Mouse (Mus musculus) retina, adult 2 months (tissue): Measurements from ENCODE around the gene Hpca.

ENCODE experiments used
- DNase-seq: peaks from one replicate; pipeline ENCODE4 v3.0.0-alpha.2; 2012; ENCODE audit warnings: low read depth, low spot score

Hpca gene

DNA sequence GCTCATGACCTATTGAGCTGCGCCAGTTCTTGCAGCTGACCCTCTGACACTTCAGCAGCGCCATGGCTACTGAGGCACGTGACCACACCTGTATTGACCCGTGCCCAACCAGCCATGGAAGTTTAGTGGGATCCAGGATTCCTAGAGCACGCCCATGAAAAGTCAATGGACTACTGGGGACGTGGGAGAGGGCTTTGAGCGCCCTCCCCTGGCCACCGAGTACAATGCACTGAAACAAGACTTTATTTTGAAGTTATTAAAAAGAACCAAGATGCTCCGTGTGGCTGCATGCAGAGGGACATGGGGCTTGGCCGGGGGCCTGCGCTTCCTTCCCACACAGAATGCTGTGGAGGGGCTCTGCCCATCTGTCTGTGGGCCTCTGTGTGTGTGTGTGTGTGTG lies 10.5 kb downstream of the Hpca start:
- no peak for DNase-seq

DNA sequence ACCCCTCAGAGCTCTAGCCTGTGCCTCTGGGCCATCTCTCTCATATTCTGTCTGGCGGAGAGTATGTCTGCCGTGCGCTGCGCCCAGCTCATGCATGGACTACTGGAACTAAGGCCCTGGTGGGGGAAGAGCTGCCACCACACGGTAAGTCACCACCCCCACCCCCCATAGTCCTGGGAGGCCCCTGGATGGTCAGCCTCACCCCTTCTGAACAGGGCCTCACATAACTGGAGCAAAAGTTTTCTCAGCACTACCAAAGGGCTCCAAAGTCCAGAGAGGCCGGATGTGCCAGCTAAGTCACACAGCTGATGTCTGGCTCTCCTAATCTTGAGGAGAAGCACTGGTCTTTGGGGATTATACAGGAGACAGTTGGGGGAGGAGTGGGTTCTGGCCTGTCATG lies 11.0 kb downstream of the Hpca start:
- no peak for DNase-seq

DNA sequence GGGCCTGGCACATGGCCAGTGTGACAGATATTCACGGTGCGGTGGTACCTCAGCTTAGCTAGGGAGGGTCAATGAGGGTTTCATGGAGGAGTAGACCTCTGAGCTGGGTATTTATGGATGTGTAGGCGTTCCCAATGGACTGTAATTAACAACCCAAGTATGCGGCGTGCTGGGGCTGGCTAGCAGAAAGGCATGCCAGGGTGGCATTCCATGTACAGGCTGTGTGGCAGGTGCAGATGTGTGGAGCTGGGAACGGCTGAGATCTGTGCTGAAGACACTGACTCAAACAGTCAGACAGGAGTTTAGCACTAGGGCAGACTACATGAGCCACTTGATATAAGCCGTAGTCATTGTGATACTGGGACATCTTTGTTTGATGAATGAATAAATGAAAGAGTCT lies 13.2 kb downstream of the Hpca start:
- DNase-seq = no peak

DNA sequence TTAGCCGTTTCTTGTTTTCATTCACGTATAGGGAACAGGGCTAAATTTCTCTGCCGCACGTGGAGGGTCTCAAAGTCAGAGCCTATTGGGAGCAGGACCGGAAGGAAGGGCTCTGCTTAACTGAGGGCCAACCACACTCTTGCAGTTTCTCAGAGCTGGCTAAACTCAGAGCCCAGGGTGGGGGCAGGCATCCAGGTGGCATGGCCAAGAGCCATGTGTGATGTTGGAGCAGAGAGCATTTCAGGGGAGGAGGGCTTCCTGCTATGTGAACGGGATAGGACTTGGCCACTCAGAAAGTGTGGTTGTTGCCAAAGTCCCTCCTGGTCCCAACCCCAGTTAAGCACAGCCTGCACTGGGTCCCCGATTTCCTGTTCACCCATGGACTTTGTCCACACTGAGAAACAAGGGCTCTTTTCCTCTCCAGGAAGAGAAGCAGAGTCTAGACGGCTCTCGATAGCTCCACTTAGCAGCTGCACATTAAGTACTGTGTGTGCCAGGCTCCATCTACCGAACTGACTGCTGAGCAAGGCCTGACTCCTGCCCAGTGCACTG lies 14.4 kb downstream of the Hpca start:
- DNase-seq = no peak

DNA sequence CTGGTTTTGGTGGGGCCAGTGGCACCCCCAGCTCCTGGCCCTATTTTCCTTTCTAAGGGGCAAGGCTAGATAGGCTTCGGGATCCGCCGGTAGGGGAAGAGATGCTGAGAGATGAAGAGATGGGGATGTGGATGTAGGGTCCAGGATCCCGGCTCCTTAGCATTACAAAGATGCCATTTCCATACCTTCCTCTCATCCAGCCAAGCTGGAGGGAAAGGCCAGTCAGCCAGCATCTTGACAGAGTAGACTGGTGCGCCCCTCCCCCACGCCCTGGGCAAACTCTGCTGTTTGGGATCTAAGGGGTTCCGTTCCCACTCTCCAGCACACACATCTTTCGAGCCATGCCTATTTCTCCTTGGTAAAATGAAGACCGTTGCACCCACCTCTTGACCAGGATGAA lies 15.8 kb downstream of the Hpca start:
- no peak for DNase-seq

DNA sequence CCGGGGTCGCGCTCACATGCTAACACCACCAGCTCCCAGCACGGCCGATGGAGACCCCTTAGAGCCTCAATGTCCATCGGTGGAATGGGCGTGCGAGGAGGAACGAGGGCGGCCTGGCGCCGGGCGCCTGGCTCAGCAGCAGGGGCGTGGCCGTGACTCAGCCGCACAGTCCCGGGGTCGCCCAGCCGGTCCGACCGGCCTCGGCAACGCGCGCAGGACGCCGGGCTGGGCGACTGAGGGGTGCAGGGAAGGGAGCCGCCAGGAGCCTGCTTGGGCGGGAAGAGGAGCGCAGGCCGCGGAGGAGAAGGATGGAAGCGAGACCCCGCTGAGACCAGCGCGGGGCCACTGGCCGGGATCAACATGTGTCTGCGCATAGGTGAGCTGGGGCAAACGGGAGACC lies 16.5 kb downstream of the Hpca start, which contains the start of gene Tmem54:
Tmem54 (plus strand) TSS at position 193 of the 400 bp plus-strand sequence.
- DNase-seq = no peak

DNA sequence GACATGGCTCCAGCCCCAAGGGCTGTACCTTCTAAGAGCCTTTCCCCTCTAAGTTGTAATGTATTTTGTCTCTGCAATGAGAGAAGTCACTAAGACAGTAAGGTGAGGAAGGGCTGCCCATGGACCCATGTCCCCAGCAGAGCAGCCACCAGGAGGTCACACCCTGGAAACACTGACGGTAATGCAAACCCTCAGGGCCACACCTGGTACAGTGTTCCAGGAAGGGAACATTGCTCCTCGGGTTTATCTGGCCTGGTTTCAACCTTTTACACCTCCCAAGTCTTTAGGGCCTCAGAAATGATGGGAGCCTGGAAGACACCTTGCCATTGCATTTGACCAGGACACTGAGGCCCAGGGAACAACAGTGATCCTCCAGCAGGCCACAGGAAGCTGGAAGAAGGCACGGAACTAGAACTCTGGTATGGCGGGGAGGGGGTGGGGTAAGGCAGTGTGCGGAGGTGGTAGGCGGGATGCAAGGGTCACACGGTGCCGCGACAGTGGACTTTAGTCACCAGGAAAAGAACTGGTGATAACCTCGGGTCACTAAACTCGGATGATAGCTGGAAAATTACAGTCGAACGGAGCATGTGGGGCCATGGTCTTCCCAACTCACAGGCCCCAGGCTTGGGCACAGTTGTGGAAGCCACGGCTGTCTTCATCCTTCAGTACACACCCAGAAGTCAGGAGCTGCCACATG lies 19.6 kb downstream of the Hpca start:
- DNase-seq = no peak

DNA sequence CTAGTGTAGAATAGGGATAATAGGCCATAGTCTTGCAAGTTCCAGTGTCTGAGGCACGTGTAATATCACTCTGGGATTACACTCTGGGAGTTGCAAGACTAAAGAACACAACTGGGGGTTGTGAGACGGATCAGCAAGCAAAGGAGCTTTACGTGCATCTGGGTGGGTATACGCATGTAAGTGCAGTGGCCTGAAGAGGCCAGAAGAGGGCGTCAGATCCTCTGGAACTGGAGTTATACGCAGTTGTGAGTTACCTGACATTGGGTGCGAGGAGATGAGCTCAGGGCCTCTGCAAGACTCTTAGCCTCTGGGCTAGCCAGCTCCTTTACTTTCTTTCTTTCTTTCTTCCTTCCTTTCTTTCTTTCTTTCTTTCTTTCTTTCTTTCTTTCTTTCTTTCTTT lies 24.8 kb downstream of the Hpca start:
- DNase-seq = no peak

DNA sequence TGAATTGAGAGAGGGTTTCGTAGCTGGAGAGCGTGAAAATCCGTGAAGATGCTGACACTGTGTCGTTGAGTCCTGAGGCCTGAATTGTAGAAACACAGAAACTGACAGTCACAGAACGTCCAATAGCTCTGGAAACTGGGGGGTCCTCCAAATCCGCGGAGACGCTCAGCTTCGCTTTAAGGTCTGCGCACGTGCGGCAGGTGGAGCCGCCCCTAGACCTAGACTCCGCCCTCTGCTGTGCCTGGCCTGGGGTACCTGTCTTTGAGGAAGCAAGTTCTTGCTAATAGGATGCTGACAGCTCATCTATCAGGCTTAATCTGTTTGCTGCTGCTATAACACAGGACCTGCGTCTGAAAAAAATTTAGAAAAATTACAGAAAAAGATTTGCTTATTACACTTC lies 26.6 kb downstream of the Hpca start:
- DNase-seq = no peak

DNA sequence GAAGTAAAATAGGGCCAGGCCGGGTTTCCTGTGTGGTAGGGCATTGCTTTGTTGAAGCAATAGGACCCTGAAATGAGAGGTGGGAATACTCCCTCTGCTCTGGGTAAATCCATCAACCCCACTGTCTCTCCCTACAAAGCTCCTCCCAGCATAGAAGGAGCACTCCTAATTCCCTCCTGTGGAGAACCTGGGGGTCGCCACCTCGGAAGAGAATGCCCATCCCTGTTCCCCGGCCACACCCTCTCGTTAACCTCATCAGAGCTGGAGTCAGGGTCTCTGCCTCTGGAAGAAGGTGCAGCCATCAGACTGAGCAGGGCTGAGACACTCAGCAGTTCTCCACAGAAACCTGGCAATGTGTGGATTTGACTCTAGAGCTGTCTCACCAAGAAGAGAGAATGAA lies 34.0 kb downstream of the Hpca start:
- DNase-seq = no peak

DNA sequence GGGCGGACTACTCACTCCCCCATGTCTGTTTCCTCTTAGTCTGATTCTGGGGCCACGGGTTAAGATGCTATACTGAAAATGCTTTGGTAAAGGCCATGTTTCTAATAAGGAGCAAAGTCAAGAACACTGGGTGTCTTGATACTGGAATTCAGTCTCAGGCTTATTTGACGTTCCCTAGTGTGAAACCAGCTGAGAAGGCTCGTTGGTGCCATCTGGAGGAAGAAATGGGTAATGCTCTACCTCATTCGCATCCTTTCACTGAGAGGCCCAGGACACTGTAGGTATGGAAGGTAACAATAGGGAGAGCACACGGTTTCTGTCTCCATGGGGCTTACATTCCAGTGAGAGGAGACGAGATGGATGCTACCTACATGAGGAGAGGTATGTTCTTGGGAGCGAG lies 35.8 kb downstream of the Hpca start:
- peak; percentile 47 for DNase-seq

DNA sequence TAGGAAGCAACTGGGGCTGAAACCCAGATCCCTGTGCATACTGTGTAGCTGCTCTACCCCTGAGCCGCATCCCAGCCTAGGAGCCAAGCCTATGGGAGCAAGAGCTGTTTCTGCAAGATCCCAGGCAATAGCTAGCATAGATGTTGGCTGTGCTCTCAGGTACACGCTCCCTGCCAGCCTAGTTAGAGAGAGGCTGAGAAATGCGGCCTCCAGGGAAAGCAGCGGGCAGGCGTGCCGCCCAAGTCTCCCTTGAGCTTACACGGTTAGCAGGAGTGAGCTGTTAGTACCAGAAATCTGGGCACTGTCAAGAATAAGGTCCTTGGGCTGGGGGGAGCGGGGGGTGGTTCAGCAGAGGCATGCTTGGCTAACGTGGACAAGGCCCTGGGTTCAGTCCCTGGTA lies 36.9 kb downstream of the Hpca start:
- DNase-seq = no peak

DNA sequence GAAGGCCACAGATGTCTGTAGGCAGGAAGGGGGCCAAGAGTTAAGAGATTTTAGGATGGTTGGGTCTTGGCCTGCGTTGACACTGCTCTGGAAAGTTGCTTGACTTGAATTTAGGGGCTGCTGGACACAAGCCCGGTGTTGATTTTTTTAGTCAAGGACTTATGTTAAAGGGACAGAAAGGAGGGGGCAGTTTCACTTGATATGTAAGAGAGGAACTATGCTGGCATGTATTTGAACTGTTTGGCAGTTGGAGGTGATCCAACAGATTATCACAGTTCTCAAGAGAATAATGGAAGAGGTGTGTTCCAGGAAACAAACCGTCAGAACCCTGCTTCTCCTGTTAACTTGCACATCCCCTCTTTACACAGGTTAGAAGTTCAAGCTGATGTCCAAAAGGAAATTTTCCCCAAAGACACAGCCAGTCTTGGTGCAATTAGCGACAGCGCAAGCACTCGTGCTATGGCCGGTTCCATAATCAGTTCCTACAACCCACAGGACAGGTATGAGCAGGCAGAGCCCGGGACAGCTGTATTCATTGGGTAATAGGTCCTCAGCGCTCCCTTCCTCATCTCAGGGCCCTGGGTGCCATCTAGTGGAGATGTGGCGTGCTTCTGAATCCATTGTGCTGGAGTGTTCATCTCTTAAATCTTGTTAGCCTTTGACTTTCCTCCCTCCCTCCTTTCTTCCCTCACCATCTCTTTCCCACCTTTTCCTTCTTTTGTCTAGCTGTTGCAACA lies 39.3 kb downstream of the Hpca start:
- no peak for DNase-seq

DNA sequence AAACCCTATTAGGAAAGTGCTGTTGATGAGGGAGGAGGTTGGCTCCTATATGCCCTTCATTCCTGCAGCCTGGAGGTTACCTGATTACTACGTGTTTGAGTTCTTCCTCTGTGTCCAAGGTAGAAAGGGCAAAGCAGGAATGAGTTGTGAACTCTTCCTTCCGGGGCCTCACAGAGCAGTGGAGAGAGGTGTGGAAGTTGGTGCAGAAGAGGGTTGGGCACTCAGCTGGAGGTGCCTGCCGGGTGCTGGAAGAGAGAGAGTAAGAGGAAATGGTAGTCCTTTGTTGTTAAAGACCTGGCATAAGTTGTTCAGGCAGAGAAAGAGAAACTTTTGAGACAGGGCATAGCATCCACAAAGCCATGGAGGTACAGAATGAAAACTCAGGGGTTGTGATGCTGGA lies 39.9 kb downstream of the Hpca start:
- no peak for DNase-seq

DNA sequence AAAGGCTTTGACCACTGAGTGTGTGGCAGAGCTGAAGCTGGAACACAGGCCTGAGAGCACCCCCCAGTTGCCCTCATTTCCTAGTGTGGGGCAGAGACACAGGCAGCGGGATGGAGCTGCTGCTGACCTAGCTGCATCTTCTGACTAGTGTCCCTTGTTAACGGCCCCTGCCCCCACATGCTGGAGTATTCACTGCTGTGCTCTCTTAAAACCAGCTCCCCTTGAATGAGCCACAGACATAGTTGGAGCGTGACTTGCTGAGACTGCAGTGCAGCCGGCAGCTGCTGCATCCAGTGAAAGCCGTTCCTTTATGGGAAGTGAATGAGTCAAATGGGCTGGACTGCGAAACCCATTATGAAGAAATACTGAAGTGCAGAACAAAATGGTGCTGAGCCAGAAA lies 40.3 kb downstream of the Hpca start:
- DNase-seq = no peak

DNA sequence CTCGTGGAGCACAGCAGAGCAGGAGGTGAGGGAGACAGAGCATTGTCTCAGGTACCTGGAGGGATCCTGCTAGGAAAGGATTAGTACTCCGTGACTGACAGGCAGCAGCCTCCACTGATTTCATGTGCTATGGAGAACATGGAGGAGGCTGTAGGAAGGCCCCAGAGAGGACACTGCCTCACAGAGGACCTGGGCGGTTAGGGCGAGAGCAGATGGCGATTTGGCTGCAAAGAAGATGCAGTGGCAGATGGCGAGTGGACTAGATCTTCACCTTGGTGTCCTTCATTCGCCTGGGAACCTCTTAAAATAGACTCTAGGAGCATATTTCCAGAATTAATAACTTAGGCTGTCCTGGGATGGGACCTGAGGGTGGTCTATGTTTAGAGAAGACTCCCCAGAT lies 40.8 kb downstream of the Hpca start:
- DNase-seq = no peak

DNA sequence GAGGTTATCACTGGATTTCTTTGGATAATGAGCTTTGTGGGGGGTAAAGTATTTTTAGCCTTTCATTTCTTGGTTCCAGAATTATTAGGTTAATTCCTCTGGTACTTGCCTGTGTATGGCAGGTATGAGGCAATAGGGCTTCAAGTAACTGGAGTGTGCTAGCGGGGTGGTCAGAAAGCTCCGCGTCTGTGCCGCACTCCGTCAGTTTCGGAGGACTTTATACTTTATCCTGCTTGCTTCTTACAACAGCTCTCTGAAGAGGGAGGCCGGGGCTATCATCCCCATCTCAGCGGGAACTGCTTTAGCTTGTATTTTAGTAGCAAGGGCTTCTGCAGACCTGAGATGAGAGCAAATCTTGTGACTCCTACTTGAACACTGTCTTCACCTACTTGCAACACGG lies 42.7 kb downstream of the Hpca start:
- DNase-seq = no peak

DNA sequence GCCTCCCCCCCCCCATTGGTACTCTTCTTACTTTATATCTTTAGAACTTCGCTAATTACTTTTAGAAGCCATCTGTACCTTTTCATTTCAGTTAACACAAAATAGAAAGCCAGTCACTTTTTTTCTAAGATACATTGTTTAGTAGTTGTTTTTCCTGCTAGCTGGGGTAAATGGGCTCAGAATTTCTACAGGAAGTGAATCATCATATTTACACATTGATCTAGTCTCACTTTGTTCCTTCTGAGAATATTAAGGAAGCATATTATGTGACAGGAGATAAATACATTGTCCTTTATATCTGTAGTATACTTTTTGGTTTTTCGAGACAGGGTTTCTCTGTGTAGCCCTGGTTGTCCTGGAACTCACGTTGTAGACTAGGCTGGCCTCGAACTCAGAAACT lies 53.0 kb downstream of the Hpca start:
- DNase-seq = no peak

DNA sequence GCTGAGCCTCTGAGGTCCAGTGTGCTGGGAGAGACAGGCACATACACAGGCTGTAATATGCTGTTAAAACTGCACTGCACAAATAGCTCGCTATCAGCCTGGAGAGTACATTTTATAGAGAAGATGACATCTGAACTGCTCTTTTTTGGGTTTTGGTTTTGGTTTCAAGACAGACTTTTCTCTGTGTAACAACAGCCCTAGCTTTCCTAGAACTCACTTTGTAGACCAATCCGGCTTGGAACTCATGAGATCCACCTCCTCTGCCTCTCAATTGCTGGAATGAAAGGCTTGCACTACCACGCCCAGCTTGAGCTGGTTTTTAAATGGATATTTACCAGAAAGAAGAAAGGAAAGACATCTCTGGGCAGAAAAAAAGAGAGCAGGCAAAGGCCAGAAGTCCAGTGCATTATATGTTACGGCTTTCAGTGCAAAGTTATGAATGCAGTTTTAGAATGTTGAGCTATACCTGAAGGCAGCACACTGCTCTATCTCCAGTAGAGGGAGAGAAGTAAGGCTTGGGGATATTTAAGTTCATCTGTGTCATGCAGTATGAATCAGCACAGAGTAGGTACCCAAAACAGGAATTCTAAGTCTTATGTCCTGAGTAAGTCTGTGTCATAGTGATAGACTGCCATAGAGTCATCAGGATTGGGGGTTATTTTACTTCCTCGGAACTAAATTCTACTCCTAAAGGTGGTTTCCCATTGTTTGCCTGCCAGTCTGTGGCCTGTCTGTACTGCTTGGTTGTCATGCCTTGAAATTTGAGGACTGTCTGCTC lies 54.0 kb downstream of the Hpca start:
- DNase-seq = no peak

DNA sequence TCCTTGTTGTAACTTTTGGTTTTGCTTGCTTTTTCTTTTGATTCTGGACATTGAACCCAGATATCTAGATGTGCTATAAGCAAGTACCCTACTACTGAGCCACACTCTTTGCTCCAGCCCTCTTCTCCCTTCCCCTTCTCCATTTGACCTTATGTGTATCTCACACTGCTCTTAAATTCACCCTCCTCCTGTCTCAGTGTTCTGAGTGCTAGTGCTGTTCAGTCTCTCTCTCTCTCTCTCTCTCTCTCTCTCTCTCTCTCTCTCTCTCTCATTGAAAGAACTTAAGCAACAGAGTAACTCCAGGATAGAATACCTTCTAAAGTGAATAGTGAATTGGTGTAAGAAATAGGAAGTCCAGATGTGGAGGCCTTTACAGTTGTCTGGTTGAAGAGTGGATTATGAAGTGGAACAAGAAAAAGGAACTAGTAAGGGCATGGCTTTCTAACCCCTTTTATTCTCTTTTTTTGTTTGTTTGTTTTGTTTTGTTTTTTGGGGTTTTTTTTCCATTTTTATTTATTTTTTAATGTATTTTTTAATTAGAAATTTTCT lies 56.1 kb downstream of the Hpca start:
- no peak for DNase-seq

DNA sequence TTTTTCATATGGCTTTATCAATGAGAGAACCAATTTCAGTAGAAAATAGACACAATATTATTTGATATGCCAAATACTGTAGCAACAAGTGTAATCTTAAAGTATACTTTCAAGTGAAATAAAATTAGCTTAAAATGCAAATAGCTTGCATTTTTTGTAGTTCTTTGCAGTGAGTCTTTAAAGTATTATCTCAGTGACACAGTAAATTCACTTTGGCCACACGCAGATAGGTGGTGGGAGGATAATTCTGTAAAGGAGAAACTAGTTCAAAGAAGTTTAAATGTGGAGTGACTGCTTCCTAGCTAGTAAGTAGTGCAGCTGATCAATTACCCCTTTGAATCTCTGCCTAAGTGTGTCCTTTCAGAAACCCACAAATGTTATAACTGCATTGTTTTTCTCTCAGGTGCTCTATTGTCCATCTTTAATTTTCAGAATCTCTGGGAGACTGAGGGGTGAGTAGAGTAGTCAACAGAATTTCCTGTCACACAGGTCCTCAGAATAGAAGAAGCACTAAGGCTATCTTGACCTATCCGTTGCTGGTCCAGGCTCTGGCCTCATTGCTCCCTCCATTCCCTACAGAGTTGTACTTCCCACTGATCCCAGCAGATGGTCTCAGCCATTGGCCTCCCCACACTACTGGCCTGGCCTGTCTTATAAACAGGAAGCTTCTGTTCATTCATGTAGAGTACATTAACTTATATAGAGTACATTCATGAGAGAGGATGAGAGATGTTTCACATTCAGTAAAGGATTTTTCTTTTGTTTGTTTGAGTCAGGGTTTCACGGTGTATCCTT lies 59.4 kb downstream of the Hpca start:
- no peak for DNase-seq
